Mouse (Mus musculus) bone marrow, adult 2 months (tissue): ENCODE data around the gene Hpse2.

Experiments
- CTCF ChIP-seq: fragments of 200-500 bp; IDR thresholded peaks from 2 replicates; pipeline ENCODE4 v1.5.1; 2011; ENCODE audit warnings: low read length, control low read depth; ENCODE audit not compliant: control insufficient read depth, insufficient read depth
- POLR2A ChIP-seq: fragments of 200-500 bp; IDR thresholded peaks from 2 replicates; pipeline ENCODE4 v1.6.1; 2011; ENCODE audit warnings: low read depth, mild to moderate bottlenecking, control low read depth, low read length, borderline replicate concordance; ENCODE audit not compliant: control insufficient read depth

GRCm38 (mm10) chr19:43427446-43428224, 39.5 kb upstream of the Hpse2 start:
- TF ChIP-seq CTCF (no peak), POLR2A (no peak)
